Mouse (Mus musculus) cerebellum, postnatal 14 days (tissue): ENCODE measurements at regions not wholly inside any gene's neighbourhood (a gene's known extent, or its start where the extent isn't known, plus 50 kb on each side); places are given as distances from the start of the nearest gene placed in this dataset.
A peak's percentile ranks its signal among the peaks of the same experiment; 100 is the strongest.

Source experiments
- DNase-seq, 2 experiments: peaks; one replicate each; pipeline ENCODE4 v3.0.0; 2021; ENCODE audit warnings: mixed read lengths in 2 of 2

- no peak for DNase-seq
Observed at GRCm38 (mm10) chr12:17113465-17114177, 63.1 kb downstream of the Kcnf1 start.

- no peak for DNase-seq
Observed at GRCm38 (mm10) chr12:17112781-17113464, 63.8 kb downstream of the Kcnf1 start.

GRCm38 (mm10) chr12:17106220-17106619 is 70.5 kb downstream of the Kcnf1 start:
- DNase-seq, result no peak

GRCm38 (mm10) chr12:17105057-17105712 is 71.5 kb downstream of the Kcnf1 start:
- DNase-seq, result no peak

GRCm38 (mm10) chr12:17101842-17102241 is 74.8 kb downstream of the Kcnf1 start:
- no peak for DNase-seq

- no peak for DNase-seq
Observed at GRCm38 (mm10) chr12:17097800-17098271, 78.9 kb downstream of the Kcnf1 start.

- DNase-seq, result no peak
Observed at GRCm38 (mm10) chr12:17094758-17095157, 81.9 kb downstream of the Kcnf1 start.

- no peak for DNase-seq
Observed at GRCm38 (mm10) chr12:17093772-17094171, 82.2 kb upstream of the 2410004P03Rik start.

GRCm38 (mm10) chr12:17091058-17091457 is 79.5 kb upstream of the 2410004P03Rik start:
- DNase-seq, result peak; percentile 24 to 34

GRCm38 (mm10) chr12:17089710-17090339 is 78.3 kb upstream of the 2410004P03Rik start:
- peak; percentile 18 to 21 for DNase-seq

- DNase-seq, result no peak
Observed at GRCm38 (mm10) chr12:17087388-17087787, 75.9 kb upstream of the 2410004P03Rik start.

- no peak for DNase-seq
Observed at GRCm38 (mm10) chr12:17085209-17085574, 73.7 kb upstream of the 2410004P03Rik start.

GRCm38 (mm10) chr12:17084499-17085208 is 73.1 kb upstream of the 2410004P03Rik start:
- DNase-seq, result no peak

GRCm38 (mm10) chr12:17071691-17072454 is 60.3 kb upstream of the 2410004P03Rik start:
- peak; percentile 67 to 77 for DNase-seq

- DNase-seq, result peak; percentile 24 to 55
Observed at GRCm38 (mm10) chr12:17069808-17070207, 58.3 kb upstream of the 2410004P03Rik start.

GRCm38 (mm10) chr12:17069161-17069560 is 57.6 kb upstream of the 2410004P03Rik start:
- no peak for DNase-seq

- no peak for DNase-seq
Observed at GRCm38 (mm10) chr12:17063920-17064319, 52.4 kb upstream of the 2410004P03Rik start.
